Mouse (Mus musculus) bone marrow macrophage, adult 2 months (primary cell): ENCODE data around the gene Coro2b. TPM values are rescaled to one million over a fixed set of nuclear protein-coding genes. Genes with fewer than 3 reads are reported as not detected.

Experiments used
- H3K27ac ChIP-seq: 2 replicates; pipeline ENCODE4 v1.5.1; 2012; ENCODE audit warnings: low read depth, low read length; ENCODE audit not compliant: insufficient read depth
- H3K4me1 ChIP-seq: 2 replicates; pipeline ENCODE4 v1.6.1; 2012; ENCODE audit warnings: low read length; ENCODE audit not compliant: control insufficient read depth, insufficient read depth
- H3K4me3 ChIP-seq: 2 replicates; pipeline ENCODE4 v1.5.1; 2012; ENCODE audit warnings: mild to moderate bottlenecking, low read length, moderate library complexity; ENCODE audit not compliant: insufficient read depth
- CTCF ChIP-seq: IDR thresholded peaks from 2 replicates; pipeline ENCODE4 v1.5.1; 2012; ENCODE audit warnings: low read depth, mild to moderate bottlenecking, low read length, moderate library complexity
- POLR2A ChIP-seq: IDR thresholded peaks from 2 replicates; pipeline ENCODE4 v1.6.1; 2012; ENCODE audit warnings: mild to moderate bottlenecking, low read depth, low read length, borderline replicate concordance
- polyA plus RNA-seq: library from polyadenylated mRNA; stranded (reverse); fragments of >200 nt; gene quantifications from 2 replicates; pipeline ENCODE4 v1.2.4, GENCODE M21; 2012; ENCODE audit not compliant: missing spikeins, insufficient read depth, insufficient read length

The Coro2b gene
- polyA plus RNA-seq, 1 experiment: 0.87 TPM

GRCm38 (mm10) chr9:62418742-62419141, 118.1 kb downstream of the Coro2b start:
- peak; percentile 38; the same call in 1 of the 2 replicates for TF ChIP-seq CTCF
- no peak for TF ChIP-seq POLR2A
- peaks cover 4% of the 10 kb centered on the region; the same call in 1 of the 2 replicates for H3K4me1 ChIP-seq
- no peak overlapping the region for H3K27ac ChIP-seq
- no peak overlapping the region for H3K4me3 ChIP-seq

- Histone ChIP-seq H3K27ac (no peak overlapping the region), H3K4me3 (no peak overlapping the region), H3K4me1 (no peaks in the 10 kb centered on the region)
- TF ChIP-seq POLR2A (no peak), CTCF (no peak)
Observed at GRCm38 (mm10) chr9:62407357-62408146, 129.3 kb downstream of the Coro2b start.

- H3K4me1 ChIP-seq: no peaks in the 10 kb centered on the region
- H3K4me3 ChIP-seq: no peak overlapping the region
- H3K27ac ChIP-seq: no peak overlapping the region
- TF ChIP-seq CTCF (no peak), POLR2A (no peak)
Observed at GRCm38 (mm10) chr9:62406423-62407013, 130.3 kb downstream of the Coro2b start.

- TF ChIP-seq POLR2A (no peak), CTCF (no peak)
- Histone ChIP-seq H3K4me3 (no peak overlapping the region), H3K27ac (no peak overlapping the region), H3K4me1 (peaks cover 3% of the 10 kb centered on the region)
Observed at GRCm38 (mm10) chr9:62401589-62401988, 135.3 kb downstream of the Coro2b start.

- TF ChIP-seq POLR2A (no peak), CTCF (no peak)
- H3K27ac ChIP-seq: no peak overlapping the region
- no peak overlapping the region for H3K4me3 ChIP-seq
- peaks cover 3% of the 10 kb centered on the region for H3K4me1 ChIP-seq
Observed at GRCm38 (mm10) chr9:62400531-62401170, 136.2 kb downstream of the Coro2b start.

GRCm38 (mm10) chr9:62394163-62394562, 142.7 kb downstream of the Coro2b start:
- TF ChIP-seq POLR2A: no peak
- no peak for TF ChIP-seq CTCF
- no peak overlapping the region for H3K27ac ChIP-seq
- H3K4me3 ChIP-seq: no peak overlapping the region
- H3K4me1 ChIP-seq: 0 out of 2 replicates have a peak, but pooled peaks cover 2% of the 10 kb centered on the region

GRCm38 (mm10) chr9:62393531-62393930, 143.3 kb downstream of the Coro2b start:
- Histone ChIP-seq H3K4me1 (0 out of 2 replicates have a peak, but pooled peaks cover 2% of the 10 kb centered on the region), H3K4me3 (no peak overlapping the region), H3K27ac (no peak overlapping the region)
- TF ChIP-seq POLR2A (no peak), CTCF (no peak)

- 0 out of 2 replicates have a peak, but pooled peaks cover 2% of the 10 kb centered on the region for H3K4me1 ChIP-seq
- no peak for TF ChIP-seq CTCF
- no peak overlapping the region for H3K27ac ChIP-seq
- H3K4me3 ChIP-seq: no peak overlapping the region
Observed at GRCm38 (mm10) chr9:62389735-62390134, 147.1 kb downstream of the Coro2b start.

- no peak overlapping the region for H3K27ac ChIP-seq
- TF ChIP-seq CTCF: no peak
- no peak for TF ChIP-seq POLR2A
- no peaks in the 10 kb centered on the region for H3K4me1 ChIP-seq
- no peak overlapping the region for H3K4me3 ChIP-seq
Observed at GRCm38 (mm10) chr9:62385727-62386518, 150.9 kb downstream of the Coro2b start.
